Mouse (Mus musculus): ENCODE results near the gene Fam83c. TPM values are rescaled to one million over a fixed set of nuclear protein-coding genes. Genes with fewer than 3 reads are reported as not detected.

The Fam83c gene
- polyA plus RNA-seq, 1 experiment from 2014 or later = not detected

- Histone ChIP-seq H3K4me2 (replicated peaks; ENCODE audit: low read depth, low read length) (no peak overlapping the region), H3K9ac (replicated peaks; ENCODE audit: low read depth) (no peak overlapping the region), H3K9me3 (ENCODE audit: low read length) (no peaks in the 10 kb centered on the region), H3K4me1 (ENCODE audit: insufficient read depth, low read depth, low read length) (no peaks in the 10 kb centered on the region), H3K4me3 (ENCODE audit: low read depth, low read length) (no peak overlapping the region), H3K36me3 (ENCODE audit: insufficient read depth, low read length) (no peaks in the 10 kb centered on the region), H3K27ac (ENCODE audit: low read length) (no peak overlapping the region), H3K27me3 (replicated peaks; ENCODE audit: insufficient read depth, low read length) (no peaks in the 10 kb centered on the region)
- WGBS = 73% methylated on average over 12 of the region's 12 CpGs
- DNase-seq (ENCODE audit: low spot score) (no peak), ATAC-seq (no peak)
- TF ChIP-seq CTCF (IDR thresholded peaks at IDR 0.05) (no peak), EP300 (IDR thresholded peaks at IDR 0.05) (no peak)
Observed at GRCm38 (mm10) chr2:155794674-155795445, 39.8 kb downstream of the Fam83c start.

- WGBS = 33% methylated on average over 12 of the region's 12 CpGs
- no peak for TF ChIP-seq CTCF (IDR thresholded peaks at IDR 0.05)
- TF ChIP-seq EP300 (IDR thresholded peaks at IDR 0.05) = no peak
- H3K4me2 ChIP-seq (replicated peaks; ENCODE audit: low read depth, low read length) = no peak overlapping the region
- no peak overlapping the region for H3K27ac ChIP-seq (ENCODE audit: low read length)
- H3K9ac ChIP-seq (replicated peaks; ENCODE audit: low read depth) = no peak overlapping the region
- no peak overlapping the region for H3K4me3 ChIP-seq (ENCODE audit: low read depth, low read length)
- no peaks in the 10 kb centered on the region for H3K27me3 ChIP-seq (replicated peaks; ENCODE audit: insufficient read depth, low read length)
- H3K4me1 ChIP-seq (ENCODE audit: insufficient read depth, low read depth, low read length) = no peaks in the 10 kb centered on the region
- H3K36me3 ChIP-seq (ENCODE audit: insufficient read depth, low read length) = no peaks in the 10 kb centered on the region
- H3K9me3 ChIP-seq (ENCODE audit: low read length) = no peaks in the 10 kb centered on the region
- ATAC-seq = no peak
- DNase-seq (ENCODE audit: low spot score) = no peak
Observed at GRCm38 (mm10) chr2:155792899-155793298, 41.8 kb downstream of the Fam83c start.

- ATAC-seq = no peak
Observed at GRCm38 (mm10) chr2:155787949-155788931, 46.4 kb downstream of the Fam83c start.

DNA sequence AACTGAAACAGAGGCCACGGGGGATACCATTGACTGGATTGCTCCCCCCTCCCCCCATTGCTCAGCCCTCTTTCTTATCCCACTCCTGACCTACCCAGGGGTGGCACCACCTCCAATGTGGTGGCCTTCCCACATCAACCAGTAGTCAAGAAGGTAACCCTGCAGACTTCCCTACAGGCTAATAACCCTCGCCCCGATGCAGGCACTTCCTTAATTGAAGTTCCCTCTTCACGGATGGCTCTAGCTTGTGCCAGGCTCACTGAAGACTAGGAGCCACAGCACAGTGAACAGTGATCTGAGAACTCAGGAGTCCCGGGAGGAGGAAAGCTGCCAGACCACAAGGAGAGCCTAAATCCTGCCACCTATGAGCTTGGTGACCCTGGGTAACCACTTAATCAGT lies 47.7 kb downstream of the Fam83c start:
- Histone ChIP-seq H3K4me3 (ENCODE audit: low read depth, low read length) (no peak overlapping the region), H3K27ac (ENCODE audit: low read length) (no peak overlapping the region), H3K9ac (replicated peaks; ENCODE audit: low read depth) (no peak overlapping the region), H3K4me1 (ENCODE audit: insufficient read depth, low read depth, low read length) (no peaks in the 10 kb centered on the region), H3K27me3 (replicated peaks; ENCODE audit: insufficient read depth, low read length) (no peaks in the 10 kb centered on the region), H3K9me3 (ENCODE audit: low read length) (no peaks in the 10 kb centered on the region), H3K4me2 (replicated peaks; ENCODE audit: low read depth, low read length) (no peak overlapping the region), H3K36me3 (ENCODE audit: insufficient read depth, low read length) (no peaks in the 10 kb centered on the region)
- TF ChIP-seq EP300 (IDR thresholded peaks at IDR 0.05) = no peak
- no peak for TF ChIP-seq CTCF (IDR thresholded peaks at IDR 0.05)
- ATAC-seq (no peak), DNase-seq (ENCODE audit: low spot score) (no peak)
- 64% methylated on average over 5 of the region's 5 CpGs for WGBS

More at GRCm38 (mm10) chr2:155787949-155788931, 46.4 kb downstream of the Fam83c start:
- no peak for TF ChIP-seq CTCF (IDR thresholded peaks at IDR 0.05)
- no peak for TF ChIP-seq EP300 (IDR thresholded peaks at IDR 0.05)
- Histone ChIP-seq H3K9me3 (ENCODE audit: low read length) (no peaks in the 10 kb centered on the region), H3K4me3 (ENCODE audit: low read depth, low read length) (no peak overlapping the region), H3K9ac (replicated peaks; ENCODE audit: low read depth) (no peak overlapping the region), H3K4me2 (replicated peaks; ENCODE audit: low read depth, low read length) (no peak overlapping the region), H3K4me1 (ENCODE audit: insufficient read depth, low read depth, low read length) (no peaks in the 10 kb centered on the region), H3K36me3 (ENCODE audit: insufficient read depth, low read length) (no peaks in the 10 kb centered on the region), H3K27ac (ENCODE audit: low read length) (no peak overlapping the region), H3K27me3 (replicated peaks; ENCODE audit: insufficient read depth, low read length) (no peaks in the 10 kb centered on the region)
- WGBS = 62% methylated on average over 18 of the region's 18 CpGs
- DNase-seq (ENCODE audit: low spot score) = no peak

DNA sequence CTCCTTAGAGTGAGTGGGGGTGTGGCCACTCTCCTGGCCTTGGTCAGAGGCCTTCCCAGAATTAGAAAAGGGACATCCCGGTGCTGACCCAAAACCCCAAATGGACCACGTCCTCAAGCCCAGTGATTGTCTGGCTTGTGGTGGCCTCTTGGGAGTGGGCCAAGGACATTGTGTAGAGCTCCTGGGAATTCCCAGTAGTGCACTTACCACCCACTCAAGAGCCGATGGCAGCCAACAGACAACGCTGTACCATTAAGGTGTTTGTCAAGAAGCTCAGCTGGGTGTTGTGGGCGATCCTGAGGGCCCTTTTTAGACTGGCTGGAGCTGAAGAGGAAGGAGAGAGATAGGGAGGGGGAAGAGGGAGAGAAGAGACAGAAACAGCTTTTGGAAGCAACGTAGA lies 50.1 kb downstream of the Fam83c start:
- DNase-seq (ENCODE audit: low spot score) = no peak
- ATAC-seq = no peak
- H3K27me3 ChIP-seq (replicated peaks; ENCODE audit: insufficient read depth, low read length) = no peaks in the 10 kb centered on the region
- H3K27ac ChIP-seq (ENCODE audit: low read length) = no peak overlapping the region
- H3K9ac ChIP-seq (replicated peaks; ENCODE audit: low read depth) = no peak overlapping the region
- H3K36me3 ChIP-seq (ENCODE audit: insufficient read depth, low read length) = no peaks in the 10 kb centered on the region
- no peak overlapping the region for H3K4me3 ChIP-seq (ENCODE audit: low read depth, low read length)
- no peaks in the 10 kb centered on the region for H3K9me3 ChIP-seq (ENCODE audit: low read length)
- TF ChIP-seq CTCF (IDR thresholded peaks at IDR 0.05) (no peak), EP300 (IDR thresholded peaks at IDR 0.05) (no peak)
- no peaks in the 10 kb centered on the region for H3K4me1 ChIP-seq (ENCODE audit: insufficient read depth, low read depth, low read length)
- WGBS = 56% methylated on average over 6 of the region's 6 CpGs
- no peak overlapping the region for H3K4me2 ChIP-seq (replicated peaks; ENCODE audit: low read depth, low read length)

DNA sequence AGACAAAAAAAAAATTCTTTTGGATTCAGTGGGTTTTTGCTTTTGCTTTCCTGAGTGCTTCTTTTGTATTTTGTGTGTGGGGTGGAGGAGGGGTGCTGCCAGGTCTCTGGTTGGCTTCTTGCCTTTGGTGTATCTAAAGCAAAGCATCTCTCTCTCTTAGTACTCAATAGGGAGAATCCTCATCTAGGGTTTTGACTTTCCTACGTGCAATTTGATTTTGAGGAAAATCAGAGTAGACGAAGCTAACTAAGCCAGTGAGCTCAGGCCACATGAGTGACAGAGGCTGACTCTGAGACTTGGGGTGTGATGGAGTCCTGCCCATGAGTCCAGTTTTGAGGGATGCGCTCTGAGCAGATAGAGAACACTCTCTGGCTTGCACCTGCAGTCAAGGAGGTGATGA lies 55.1 kb downstream of the Fam83c start:
- no peaks in the 10 kb centered on the region for H3K36me3 ChIP-seq (ENCODE audit: insufficient read depth, low read length)
- no peak overlapping the region for H3K27ac ChIP-seq (ENCODE audit: low read length)
- no peak for ATAC-seq
- TF ChIP-seq EP300 (IDR thresholded peaks at IDR 0.05) (no peak), CTCF (IDR thresholded peaks at IDR 0.05) (no peak)
- H3K9ac ChIP-seq (replicated peaks; ENCODE audit: low read depth) = no peak overlapping the region
- H3K4me2 ChIP-seq (replicated peaks; ENCODE audit: low read depth, low read length) = no peak overlapping the region
- DNase-seq (ENCODE audit: low spot score) = no peak
- H3K27me3 ChIP-seq (replicated peaks; ENCODE audit: insufficient read depth, low read length) = peaks cover 14% of the 10 kb centered on the region
- no peaks in the 10 kb centered on the region for H3K4me1 ChIP-seq (ENCODE audit: insufficient read depth, low read depth, low read length)
- no peak overlapping the region for H3K4me3 ChIP-seq (ENCODE audit: low read depth, low read length)
- H3K9me3 ChIP-seq (ENCODE audit: low read length) = no peaks in the 10 kb centered on the region
- WGBS = 82% methylated on average over 3 of the region's 3 CpGs
